Mouse (Mus musculus): ENCODE data around the gene Slc6a19.

DNA sequence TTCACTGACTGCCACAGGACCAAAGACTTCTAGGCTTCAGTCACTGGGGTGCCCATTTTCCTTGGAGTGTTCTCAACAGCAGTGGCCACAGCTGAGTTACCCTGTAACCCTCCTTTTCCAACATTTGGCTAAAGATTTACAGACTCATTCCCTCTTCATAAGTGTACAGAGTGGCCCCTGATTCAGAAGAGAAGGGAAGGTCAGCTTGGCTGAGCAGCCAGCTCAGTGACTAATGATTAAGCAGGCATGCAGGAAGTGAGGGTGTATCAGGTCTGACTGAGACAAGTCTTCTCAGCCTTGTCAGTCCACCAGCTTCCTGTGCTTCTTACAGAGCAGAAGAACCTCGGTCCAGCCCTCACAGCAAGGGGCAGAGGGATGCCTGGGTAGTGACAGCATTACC lies 24.3 kb downstream of the Slc6a19 start:
- TF ChIP-seq POLR2A (IDR thresholded peaks at IDR 0.05; ENCODE audit: borderline replicate concordance, low read depth, low read length) = no peak
- TF ChIP-seq CTCF (IDR thresholded peaks at IDR 0.05; ENCODE audit: low read depth, low read length) = no peak

Data from bone marrow macrophage, adult 2 months (primary cell).